Mouse (Mus musculus) heart, adult 9 months (tissue): ENCODE data around the gene Mmp7.

Experiments
- DNase-seq, 2 experiments: peaks; one replicate each; pipeline ENCODE4 v3.0.0; 2022; ENCODE audit warnings: low spot score in 2 of 2

Gene Mmp7

DNA sequence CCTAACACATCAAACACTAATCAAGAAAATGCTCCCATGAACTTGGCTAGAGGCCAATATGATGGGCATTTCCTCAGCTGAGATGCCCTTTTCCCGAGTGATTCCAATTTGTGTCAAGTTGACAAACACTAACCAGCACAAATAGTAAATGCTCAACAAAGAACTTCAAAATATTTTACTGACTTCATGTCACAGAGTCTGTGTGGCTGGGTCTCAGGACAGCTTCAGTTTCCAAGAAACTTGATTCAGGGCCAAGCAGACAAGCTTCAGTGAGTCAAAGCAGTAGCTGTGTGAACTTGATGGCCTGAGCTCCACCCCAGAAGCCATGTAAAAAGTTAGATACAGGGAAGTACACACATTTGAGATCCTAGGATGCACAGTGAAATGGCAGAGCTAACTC is 52.3 kb downstream of the Mmp7 start:
- DNase-seq, result no peak

DNA sequence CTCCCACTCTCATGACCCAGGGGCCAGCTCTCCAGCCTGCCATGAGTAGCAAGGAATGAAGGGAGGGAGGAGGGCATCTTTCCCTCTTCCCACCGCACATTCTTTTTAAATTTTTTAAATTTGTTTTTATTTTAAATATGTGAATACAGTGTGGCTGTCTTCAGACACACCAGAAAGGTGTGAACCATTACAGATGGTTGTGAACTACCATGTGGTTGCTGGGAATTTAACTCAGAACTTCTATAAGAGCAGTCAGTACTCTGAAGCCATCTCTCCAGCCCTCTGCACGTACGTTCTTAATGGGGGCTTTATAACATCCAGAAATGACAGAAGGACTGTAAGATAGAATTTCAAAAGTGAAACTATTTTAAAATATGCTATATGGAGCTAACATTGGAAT is 57.0 kb downstream of the Mmp7 start:
- no peak for DNase-seq
